Mouse (Mus musculus) B cell, adult 2 months (primary cell): Measurements from ENCODE around the gene Psmb3.
"Not testable (repeated sequence)": the region's sequence is repeated elsewhere in the genome, so short reads cannot be mapped to it uniquely, and the experiment has no call there.

Experiments used
- DNase-seq, 2 experiments: peaks; one replicate each; pipeline ENCODE4 v3.0.0; 2022

The Psmb3 gene

GRCm38 (mm10) chr11:97696669-97697068 is 6.5 kb upstream of the Psmb3 start:
- DNase-seq, result no peak

- no peak for DNase-seq
Measured at GRCm38 (mm10) chr11:97697199-97697890, 5.9 kb upstream of the Psmb3 start.

- no peak for DNase-seq
Measured at GRCm38 (mm10) chr11:97697891-97698529, 5.2 kb upstream of the Psmb3 start.

- peak; percentile 34 for DNase-seq
Measured at GRCm38 (mm10) chr11:97698741-97699611, 4.2 kb upstream of the Psmb3 start.

GRCm38 (mm10) chr11:97699626-97700002 is 3.6 kb upstream of the Psmb3 start:
- DNase-seq, result no peak

GRCm38 (mm10) chr11:97700003-97700745 is 3.0 kb upstream of the Psmb3 start, which contains the start of gene Pcgf2:
Gene Pcgf2 (minus strand): TSS chr11:97700497.
- DNase-seq, result peak; percentile 60 to 64

GRCm38 (mm10) chr11:97700746-97701580 is 2.2 kb upstream of the Psmb3 start:
- DNase-seq, result peak; percentile 16 to 26

- DNase-seq, result peak in 1 of 2 experiments; percentile 11
Measured at GRCm38 (mm10) chr11:97701581-97702392, 1.4 kb upstream of the Psmb3 start.

GRCm38 (mm10) chr11:97702393-97702745 is 830 bp upstream of the Psmb3 start:
- peak; percentile 92 for DNase-seq

GRCm38 (mm10) chr11:97710067-97710466 is 6.9 kb downstream of the Psmb3 start:
- not testable (repeated sequence) for DNase-seq

- DNase-seq, result no peak
Measured at GRCm38 (mm10) chr11:97711200-97711900, 8.2 kb downstream of the Psmb3 start.

GRCm38 (mm10) chr11:97712286-97712685 is 9.1 kb downstream of the Psmb3 start:
- no peak for DNase-seq

GRCm38 (mm10) chr11:97713896-97714295 is 10.7 kb downstream of the Psmb3 start:
- no peak for DNase-seq

- no peak for DNase-seq
Measured at GRCm38 (mm10) chr11:97714356-97714755, 11.2 kb downstream of the Psmb3 start.

GRCm38 (mm10) chr11:97714784-97715760 is 11.9 kb downstream of the Psmb3 start:
- no peak for DNase-seq

- no peak for DNase-seq
Measured at GRCm38 (mm10) chr11:97716021-97716420, 12.8 kb downstream of the Psmb3 start.

GRCm38 (mm10) chr11:97717369-97718280 is 14.4 kb downstream of the Psmb3 start:
- DNase-seq, result no peak
